ENCODE assay signal across 8 mouse cellular contexts in genomic region chr4:126102061-126102841, GRCm38 (mm10). TPM values are rescaled to one million over a fixed set of nuclear protein-coding genes. Genes with fewer than 3 reads are reported as not detected.
DNase-seq lines count a peak whose midpoint lies in the region; ATAC-seq lines count a peak whose summit lies in the region.

No protein-coding gene starts in this region.

- peak overlapping the region; percentile 91 for H3K27ac ChIP-seq in embryonic facial prominence, embryonic 15.5 days (replicated peaks)
- H3K27ac ChIP-seq in hindbrain, embryonic 14.5 days: peak overlapping the region; percentile 90
- H3K27ac ChIP-seq in liver, embryonic 11.5 days (ENCODE audit: low read depth, low read length): peak overlapping the region; percentile 98

- H3K9ac ChIP-seq in embryonic facial prominence, embryonic 15.5 days: no peak overlapping the region
- H3K9ac ChIP-seq in hindbrain, embryonic 14.5 days: no peak overlapping the region
- peak overlapping the region; percentile 73 for H3K9ac ChIP-seq in liver, embryonic 11.5 days (ENCODE audit: low read depth, low read length)

- ATAC-seq in frontal cortex, adult (ENCODE audit: low TSS enrichment): peak; percentile 10
- ATAC-seq in embryonic facial prominence, embryonic 15.5 days (ENCODE audit: insufficient number of reproducible peaks, low FRiP score, low TSS enrichment, low read depth): no peak
- ATAC-seq in hindbrain, embryonic 14.5 days (ENCODE audit: low FRiP score): no peak
- ATAC-seq in liver, embryonic 11.5 days (replicated peaks; ENCODE audit: low FRiP score): peak; percentile 40; the same call in 1 of the 2 replicates
- ATAC-seq in monocyte, adult 5-6 weeks (replicated peaks; ENCODE audit: insufficient number of reproducible peaks, low FRiP score, low TSS enrichment, poor library complexity, severe bottlenecking): peak; percentile 38

- no peak for DNase-seq in frontal cortex, postnatal 25 days (ENCODE audit: low spot score in 2 of 2)
- DNase-seq in ES-CJ7 (ENCODE audit: low read depth, low spot score): peak; percentile 79
- DNase-seq in hindbrain, embryonic 14.5 days (ENCODE audit: low spot score): no peak
- DNase-seq in liver, embryonic 11.5 days (ENCODE audit: low spot score): no peak
- no peak for DNase-seq in cerebellum, postnatal 25 days

- no peaks in the 10 kb centered on the region for H3K27me3 ChIP-seq in embryonic facial prominence, embryonic 15.5 days
- no peaks in the 10 kb centered on the region for H3K27me3 ChIP-seq in hindbrain, embryonic 14.5 days (ENCODE audit: control insufficient read depth, insufficient read depth, low read length)
- no peaks in the 10 kb centered on the region for H3K27me3 ChIP-seq in liver, embryonic 11.5 days (replicated peaks; ENCODE audit: control insufficient read depth, insufficient read depth, low read length)

- 0 out of 2 replicates have a peak, but pooled peaks cover 12% of the 10 kb centered on the region for H3K36me3 ChIP-seq in embryonic facial prominence, embryonic 15.5 days
- no peaks in the 10 kb centered on the region for H3K36me3 ChIP-seq in hindbrain, embryonic 14.5 days (replicated peaks; ENCODE audit: control insufficient read depth, insufficient read depth)
- 0 out of 2 replicates have a peak, but pooled peaks cover 3% of the 10 kb centered on the region for H3K36me3 ChIP-seq in liver, embryonic 11.5 days (ENCODE audit: control insufficient read depth, insufficient read depth, low read length)

- H3K9me3 ChIP-seq in embryonic facial prominence, embryonic 15.5 days (replicated peaks): no peaks in the 10 kb centered on the region
- no peaks in the 10 kb centered on the region for H3K9me3 ChIP-seq in hindbrain, embryonic 14.5 days (ENCODE audit: control insufficient read depth, low read length)
- no peaks in the 10 kb centered on the region for H3K9me3 ChIP-seq in liver, embryonic 11.5 days (ENCODE audit: control insufficient read depth, low read length)

- peak overlapping the region; percentile 96; the same call in 1 of the 2 replicates for H3K4me3 ChIP-seq in embryonic facial prominence, embryonic 15.5 days (replicated peaks)
- H3K4me3 ChIP-seq in hindbrain, embryonic 14.5 days (replicated peaks; ENCODE audit: low read length): no peak overlapping the region
- peak overlapping the region; percentile 88 for H3K4me3 ChIP-seq in liver, embryonic 11.5 days (ENCODE audit: low read depth, low read length)

- H3K4me2 ChIP-seq in embryonic facial prominence, embryonic 15.5 days (replicated peaks): peak overlapping the region; percentile 91
- H3K4me2 ChIP-seq in hindbrain, embryonic 14.5 days (replicated peaks): peak overlapping the region; percentile 81
- peak overlapping the region; percentile 98 for H3K4me2 ChIP-seq in liver, embryonic 11.5 days

- H3K4me1 ChIP-seq in embryonic facial prominence, embryonic 15.5 days: peaks cover 52% of the 10 kb centered on the region
- peaks cover 31% of the 10 kb centered on the region for H3K4me1 ChIP-seq in hindbrain, embryonic 14.5 days (replicated peaks; ENCODE audit: control insufficient read depth, insufficient read depth, low read length)
- H3K4me1 ChIP-seq in liver, embryonic 11.5 days (replicated peaks; ENCODE audit: control insufficient read depth, insufficient read depth, low read length): peaks cover 55% of the 10 kb centered on the region

- 43% methylated on average over 7 of the region's 7 CpGs for WGBS in embryonic facial prominence, embryonic 15.5 days
- 39% methylated on average over 7 of the region's 7 CpGs for WGBS in hindbrain, embryonic 14.5 days
- WGBS in liver, embryonic 11.5 days: 39% methylated on average over 7 of the region's 7 CpGs

RNA-seq across cellular contexts. Expression of gene Stk40, which starts 1.5 kb away (rescaled TPM):
- 37.4 and 38.7 TPM in 2 replicates for polyA plus RNA-seq in embryonic facial prominence, embryonic 15.5 days (2015; fragmentation: Nextera tagmentation; extraction: Ambion mirVana)
- 24.2 and 25.2 TPM in 2 replicates for polyA plus RNA-seq in hindbrain, embryonic 14.5 days (2014; fragmentation: Nextera tagmentation; extraction: Ambion mirVana)
- 24.4 and 26.7 TPM in 2 replicates for polyA plus RNA-seq in liver, embryonic 11.5 days (2014; fragmentation: Nextera tagmentation; extraction: Ambion mirVana)
- 37.1 to 68.5 TPM (median 61.2 TPM) in 3 replicates for total RNA-seq in monocyte, adult 5-6 weeks (2017)

RNA-seq across cellular contexts. Expression of gene Lsm10, which starts 5.8 kb away (rescaled TPM):
- polyA plus RNA-seq in embryonic facial prominence, embryonic 15.5 days (2015; fragmentation: Nextera tagmentation; extraction: Ambion mirVana): 55.4 and 60.6 TPM in 2 replicates
- polyA plus RNA-seq in hindbrain, embryonic 14.5 days (2014; fragmentation: Nextera tagmentation; extraction: Ambion mirVana): 49.1 and 51.2 TPM in 2 replicates
- polyA plus RNA-seq in liver, embryonic 11.5 days (2014; fragmentation: Nextera tagmentation; extraction: Ambion mirVana): 46.6 and 53.3 TPM in 2 replicates
- 14.4 to 20.7 TPM (median 16.1 TPM) in 3 replicates for total RNA-seq in monocyte, adult 5-6 weeks (2017)

RNA-seq across cellular contexts. Expression of gene Oscp1, which starts 43.9 kb away (rescaled TPM):
- 23.3 and 32.0 TPM in 2 replicates for polyA plus RNA-seq in embryonic facial prominence, embryonic 15.5 days (2015; fragmentation: Nextera tagmentation; extraction: Ambion mirVana)
- polyA plus RNA-seq in hindbrain, embryonic 14.5 days (2014; fragmentation: Nextera tagmentation; extraction: Ambion mirVana): 39.5 and 40.7 TPM in 2 replicates
- polyA plus RNA-seq in liver, embryonic 11.5 days (2014; fragmentation: Nextera tagmentation; extraction: Ambion mirVana): 6.6 TPM in 2 replicates
- 0.10 to 0.21 TPM (median 0.19 TPM) in 3 replicates for total RNA-seq in monocyte, adult 5-6 weeks (2017)

RNA-seq across cellular contexts. Expression of gene Eva1b, which starts 45.3 kb away (rescaled TPM):
- 84.3 and 94.6 TPM in 2 replicates for polyA plus RNA-seq in embryonic facial prominence, embryonic 15.5 days (2015; fragmentation: Nextera tagmentation; extraction: Ambion mirVana)
- polyA plus RNA-seq in hindbrain, embryonic 14.5 days (2014; fragmentation: Nextera tagmentation; extraction: Ambion mirVana): 13.5 and 19.2 TPM in 2 replicates
- polyA plus RNA-seq in liver, embryonic 11.5 days (2014; fragmentation: Nextera tagmentation; extraction: Ambion mirVana): 25.3 and 28.1 TPM in 2 replicates
- 1.2 to 2.6 TPM (median 2.5 TPM) in 3 replicates for total RNA-seq in monocyte, adult 5-6 weeks (2017)

RNA-seq across cellular contexts. Expression of gene Mrps15, which starts 55.5 kb away (rescaled TPM):
- polyA plus RNA-seq in embryonic facial prominence, embryonic 15.5 days (2015; fragmentation: Nextera tagmentation; extraction: Ambion mirVana): 128 and 137 TPM in 2 replicates
- 121 and 124 TPM in 2 replicates for polyA plus RNA-seq in hindbrain, embryonic 14.5 days (2014; fragmentation: Nextera tagmentation; extraction: Ambion mirVana)
- 186 and 190 TPM in 2 replicates for polyA plus RNA-seq in liver, embryonic 11.5 days (2014; fragmentation: Nextera tagmentation; extraction: Ambion mirVana)
- total RNA-seq in monocyte, adult 5-6 weeks (2017): 20.1 to 47.3 TPM (median 29.8 TPM) in 3 replicates

Comparison
In these comparisons a context has a peak if more than half of its experiments do, and no peak if none do; other contexts are left out.
1. ATAC-seq: peak in frontal cortex, adult (single experiment), liver, embryonic 11.5 days (single experiment) and monocyte, adult 5-6 weeks (single experiment); none in embryonic facial prominence, embryonic 15.5 days (single experiment) and hindbrain, embryonic 14.5 days (single experiment).
2. Peak in every context shown above with its lines, with median percentiles within 50 percentile points of each other: H3K27ac ChIP-seq and H3K4me2 ChIP-seq.